Mouse (Mus musculus): ENCODE data around the gene Hist1h3h. TPM values are rescaled to one million over a fixed set of nuclear protein-coding genes. Genes with fewer than 3 reads are reported as not detected.

Gene Hist1h3h
- not detected in 2 replicates for polyA plus RNA-seq (2021; fragmentation: Nextera tagmentation)
- long read RNA-seq, experiment 1: 0 reads
- long read RNA-seq, experiment 2: 0 reads

DNA sequence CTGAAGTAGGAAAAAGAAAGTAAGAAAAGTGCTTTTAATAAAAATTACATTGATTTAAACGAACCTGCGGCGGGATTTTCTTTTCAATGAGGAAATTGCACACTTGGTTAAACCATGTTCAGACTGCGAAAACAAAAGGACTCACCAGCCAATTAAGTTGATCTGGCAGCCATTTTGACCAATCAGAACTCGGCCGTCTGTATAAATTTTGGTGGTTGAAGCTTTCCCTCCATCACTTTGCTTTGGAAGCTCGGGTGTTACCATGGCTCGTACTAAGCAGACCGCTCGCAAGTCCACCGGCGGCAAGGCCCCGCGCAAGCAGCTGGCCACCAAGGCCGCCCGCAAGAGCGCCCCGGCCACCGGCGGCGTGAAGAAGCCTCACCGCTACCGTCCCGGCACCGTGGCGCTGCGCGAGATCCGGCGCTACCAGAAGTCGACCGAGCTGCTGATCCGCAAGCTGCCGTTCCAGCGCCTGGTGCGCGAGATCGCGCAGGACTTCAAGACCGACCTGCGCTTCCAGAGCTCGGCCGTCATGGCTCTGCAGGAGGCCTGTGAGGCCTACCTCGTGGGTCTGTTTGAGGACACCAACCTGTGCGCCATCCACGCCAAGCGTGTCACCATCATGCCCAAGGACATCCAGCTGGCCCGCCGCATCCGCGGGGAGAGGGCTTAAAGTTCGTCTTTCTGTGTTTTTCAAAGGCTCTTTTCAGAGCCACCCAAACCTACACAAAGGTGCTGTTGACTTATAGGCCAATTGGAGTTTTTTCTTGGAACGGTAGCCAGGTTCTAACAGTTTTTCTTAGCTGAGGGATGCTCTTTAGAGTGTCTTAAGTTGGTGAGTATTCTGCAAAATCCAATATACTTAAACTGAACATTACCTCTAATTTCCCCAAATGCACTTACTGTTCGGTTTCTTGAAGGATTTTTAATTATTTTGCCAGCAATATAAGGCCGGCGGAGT, at the start of gene Hist1h3h:
TSS of gene Hist1h3h (plus strand) at position 263 of the 961 bp plus-strand sequence.

GRCm38 (mm10) chr13:21677305-21677704, 40.2 kb upstream of the Hist1h3h start, which contains the start of gene Olfr1360:
TSS of gene Olfr1360 (minus strand) at chr13:21677405.

GRCm38 (mm10) chr13:21697811-21698210, 19.6 kb upstream of the Hist1h3h start, which contains the start of gene Olfr1359:
TSS of gene Olfr1359 (plus strand) at chr13:21698111.

GRCm38 (mm10) chr13:21715864-21716539, 1.5 kb upstream of the Hist1h3h start, which contains the start of the genes Hist1h2bl and Hist1h2ai:
TSS of gene Hist1h2bl (minus strand) at chr13:21716143.
TSS of gene Hist1h2ai (plus strand) at chr13:21716422.

DNA sequence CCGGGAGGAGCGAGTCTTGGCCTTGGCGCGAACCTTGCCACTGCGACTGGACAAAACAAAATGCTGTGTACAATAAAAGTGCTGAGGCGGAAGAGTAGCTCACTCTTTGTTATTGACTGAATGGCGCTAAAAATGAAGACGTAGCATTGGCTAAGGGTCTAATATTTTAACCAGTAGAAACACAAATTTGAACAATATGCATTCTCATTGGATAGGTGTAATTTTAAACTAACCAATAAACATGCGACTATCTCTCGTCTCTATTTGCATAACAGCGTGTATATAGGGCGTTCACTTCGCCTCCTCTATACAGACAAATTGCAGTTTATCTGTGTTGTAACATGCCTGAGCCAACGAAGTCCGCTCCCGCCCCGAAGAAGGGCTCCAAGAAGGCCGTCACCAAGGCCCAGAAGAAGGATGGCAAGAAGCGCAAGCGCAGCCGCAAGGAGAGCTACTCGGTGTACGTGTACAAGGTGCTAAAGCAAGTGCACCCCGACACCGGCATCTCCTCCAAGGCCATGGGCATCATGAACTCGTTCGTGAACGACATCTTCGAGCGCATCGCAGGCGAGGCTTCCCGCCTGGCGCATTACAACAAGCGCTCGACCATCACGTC, 4.4 kb downstream of the Hist1h3h start, which contains the start of gene Hist1h2bm:
TSS of gene Hist1h2bm (plus strand) at position 288 of the 616 bp plus-strand sequence.

GRCm38 (mm10) chr13:21734906-21735767, 17.7 kb downstream of the Hist1h3h start, which contains the start of gene Hist1h4j:
TSS of gene Hist1h4j (plus strand) at chr13:21735064.

GRCm38 (mm10) chr13:21750159-21751017, 32.9 kb downstream of the Hist1h3h start, which contains the start of gene Hist1h4k:
TSS of gene Hist1h4k (minus strand) at chr13:21750505.

DNA sequence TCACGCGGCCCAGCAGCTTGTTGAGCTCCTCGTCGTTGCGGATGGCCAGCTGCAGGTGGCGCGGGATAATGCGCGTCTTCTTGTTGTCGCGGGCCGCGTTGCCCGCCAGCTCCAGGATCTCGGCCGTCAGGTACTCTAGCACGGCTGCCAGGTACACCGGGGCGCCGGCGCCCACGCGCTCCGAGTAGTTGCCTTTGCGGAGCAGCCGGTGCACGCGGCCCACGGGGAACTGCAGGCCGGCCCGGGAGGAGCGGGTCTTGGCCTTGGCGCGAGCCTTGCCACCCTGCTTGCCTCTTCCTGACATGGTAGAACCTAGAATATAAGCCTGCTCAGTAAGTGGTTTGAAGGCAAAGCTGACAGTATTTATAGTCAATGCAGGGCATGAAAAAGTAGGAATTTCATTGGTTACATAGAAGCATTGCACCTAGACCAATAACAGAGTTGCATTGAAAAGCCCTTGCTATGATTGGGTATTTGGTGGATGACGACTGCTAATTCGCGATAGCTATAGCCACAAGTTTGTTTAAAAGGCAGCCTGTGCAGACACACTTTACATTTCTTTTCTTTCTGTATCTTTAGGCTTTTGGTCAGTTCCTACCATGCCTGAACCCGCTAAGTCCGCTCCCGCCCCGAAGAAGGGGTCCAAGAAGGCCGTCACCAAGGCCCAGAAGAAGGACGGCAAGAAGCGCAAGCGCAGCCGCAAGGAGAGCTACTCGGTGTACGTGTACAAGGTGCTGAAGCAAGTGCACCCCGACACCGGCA, 36.2 kb downstream of the Hist1h3h start, which contains the start of the genes Hist1h2ak and Hist1h2bn:
TSS of gene Hist1h2ak (minus strand) at position 304 of the 762 bp plus-strand sequence.
TSS of gene Hist1h2bn (plus strand) at position 600 of the 762 bp plus-strand sequence.

Other genes starting within 250 kb of the Hist1h3h start
- 1.5 TPM in 2 replicates for gene Nkapl, start 249.2 kb upstream of the Hist1h3h start, polyA plus RNA-seq (2021; fragmentation: Nextera tagmentation)
- gene Zkscan4, start 238.8 kb upstream of the Hist1h3h start, polyA plus RNA-seq (2021; fragmentation: Nextera tagmentation): 3.1 and 3.4 TPM in 2 replicates
- gene Gm10065, start 238.2 kb upstream of the Hist1h3h start, polyA plus RNA-seq (2021; fragmentation: Nextera tagmentation): 3.9 TPM in 1 of 2 replicates, not detected in the other
- 1.5 and 2.0 TPM in 2 replicates for gene AK157302, start 222.4 kb upstream of the Hist1h3h start, polyA plus RNA-seq (2021; fragmentation: Nextera tagmentation)
- gene Gm11273, start 216.2 kb upstream of the Hist1h3h start, polyA plus RNA-seq (2021; fragmentation: Nextera tagmentation): 13.2 and 14.1 TPM in 2 replicates
- gene Zkscan8, start 186.5 kb upstream of the Hist1h3h start, polyA plus RNA-seq (2021; fragmentation: Nextera tagmentation): 3.0 and 3.3 TPM in 2 replicates
- 0.09 TPM in 1 of 2 replicates, not detected in the other for gene Olfr1366, start 174.9 kb upstream of the Hist1h3h start, polyA plus RNA-seq (2021; fragmentation: Nextera tagmentation)
- gene Olfr1535, start 157.8 kb upstream of the Hist1h3h start, polyA plus RNA-seq (2021; fragmentation: Nextera tagmentation): 0.06 TPM in 1 of 2 replicates, not detected in the other
- not detected in 2 replicates for gene Olfr1364, start 135.9 kb upstream of the Hist1h3h start, polyA plus RNA-seq (2021; fragmentation: Nextera tagmentation)
- gene Olfr1362, start 103.6 kb upstream of the Hist1h3h start, polyA plus RNA-seq (2021; fragmentation: Nextera tagmentation): not detected in 2 replicates
- gene Olfr11, start 75.1 kb upstream of the Hist1h3h start, polyA plus RNA-seq (2021; fragmentation: Nextera tagmentation): not detected in 2 replicates
- not detected in 2 replicates for gene Olfr1361, start 54.3 kb upstream of the Hist1h3h start, polyA plus RNA-seq (2021; fragmentation: Nextera tagmentation)
- not detected in 2 replicates for gene Olfr1360, start 40.3 kb upstream of the Hist1h3h start, polyA plus RNA-seq (2021; fragmentation: Nextera tagmentation)
- gene Olfr1359, start 19.5 kb upstream of the Hist1h3h start, polyA plus RNA-seq (2021; fragmentation: Nextera tagmentation): not detected in 2 replicates
- gene Hist1h2bl, start 1.5 kb upstream of the Hist1h3h start, polyA plus RNA-seq (2021; fragmentation: Nextera tagmentation): not detected in 2 replicates
- gene Hist1h2ai, start 1.2 kb upstream of the Hist1h3h start, polyA plus RNA-seq (2021; fragmentation: Nextera tagmentation): not detected in 2 replicates
- gene Hist1h2bm, start 4.4 kb downstream of the Hist1h3h start, polyA plus RNA-seq (2021; fragmentation: Nextera tagmentation): not detected in 2 replicates
- 0.83 and 0.92 TPM in 2 replicates for gene Hist1h4j, start 17.4 kb downstream of the Hist1h3h start, polyA plus RNA-seq (2021; fragmentation: Nextera tagmentation)
- 0.70 and 3.0 TPM in 2 replicates for gene Hist1h4k, start 32.8 kb downstream of the Hist1h3h start, polyA plus RNA-seq (2021; fragmentation: Nextera tagmentation)
- gene Hist1h2ak, start 36.2 kb downstream of the Hist1h3h start, polyA plus RNA-seq (2021; fragmentation: Nextera tagmentation): 1.8 TPM in 1 of 2 replicates, not detected in the other
- gene Hist1h2bn, start 36.5 kb downstream of the Hist1h3h start, polyA plus RNA-seq (2021; fragmentation: Nextera tagmentation): 1.0 and 2.3 TPM in 2 replicates
- 0.59 and 0.97 TPM in 2 replicates for gene Hist1h1b, start 63.0 kb downstream of the Hist1h3h start, polyA plus RNA-seq (2021; fragmentation: Nextera tagmentation)
- 1.7 and 2.9 TPM in 2 replicates for gene Hist1h3i, start 65.7 kb downstream of the Hist1h3h start, polyA plus RNA-seq (2021; fragmentation: Nextera tagmentation)
- 2.4 TPM in 1 of 2 replicates, not detected in the other for gene Hist1h2an, start 69.6 kb downstream of the Hist1h3h start, polyA plus RNA-seq (2021; fragmentation: Nextera tagmentation)
- gene Hist1h2bp, start 69.8 kb downstream of the Hist1h3h start, polyA plus RNA-seq (2021; fragmentation: Nextera tagmentation): not detected in 2 replicates
- 0.40 and 1.2 TPM in 2 replicates for gene Hist1h2bq, start 92.5 kb downstream of the Hist1h3h start, polyA plus RNA-seq (2021; fragmentation: Nextera tagmentation)
- not detected in 2 replicates for gene Hist1h2ao, start 92.8 kb downstream of the Hist1h3h start, polyA plus RNA-seq (2021; fragmentation: Nextera tagmentation)
- gene Hist1h4m, start 94.1 kb downstream of the Hist1h3h start, polyA plus RNA-seq (2021; fragmentation: Nextera tagmentation): 1.8 and 3.3 TPM in 2 replicates
- gene Hist1h4n, start 114.5 kb downstream of the Hist1h3h start, polyA plus RNA-seq (2021; fragmentation: Nextera tagmentation): 0.64 and 2.7 TPM in 2 replicates
- 68.6 TPM in 2 replicates for gene Hist1h2ap, start 115.8 kb downstream of the Hist1h3h start, polyA plus RNA-seq (2021; fragmentation: Nextera tagmentation)
- gene Hist1h2br, start 116.1 kb downstream of the Hist1h3h start, polyA plus RNA-seq (2021; fragmentation: Nextera tagmentation): not detected in 2 replicates
- gene Zfp184, start 227.4 kb downstream of the Hist1h3h start, polyA plus RNA-seq (2021; fragmentation: Nextera tagmentation): 1.6 and 2.5 TPM in 2 replicates